Mouse (Mus musculus) regulatory T cell (primary cell): ENCODE measurements around the gene Lcp1.

ENCODE experiments used
- in situ Hi-C: fragments of 300-600 bp; cut with MboI, MseI; formaldehyde crosslinking; loops from one replicate; pipeline ENCODE4 v1.15.1; 2025; ENCODE audit warnings: high pct_unique_total_duplicates

The Lcp1 gene

GRCm38 (mm10) chr14:75176425-75177045 is 45.6 kb downstream of the Lcp1 start:
- in situ Hi-C loops, result no loop called here

GRCm38 (mm10) chr14:75177400-75177799 is 46.5 kb downstream of the Lcp1 start:
- in situ Hi-C loops, result no loop called here

DNA sequence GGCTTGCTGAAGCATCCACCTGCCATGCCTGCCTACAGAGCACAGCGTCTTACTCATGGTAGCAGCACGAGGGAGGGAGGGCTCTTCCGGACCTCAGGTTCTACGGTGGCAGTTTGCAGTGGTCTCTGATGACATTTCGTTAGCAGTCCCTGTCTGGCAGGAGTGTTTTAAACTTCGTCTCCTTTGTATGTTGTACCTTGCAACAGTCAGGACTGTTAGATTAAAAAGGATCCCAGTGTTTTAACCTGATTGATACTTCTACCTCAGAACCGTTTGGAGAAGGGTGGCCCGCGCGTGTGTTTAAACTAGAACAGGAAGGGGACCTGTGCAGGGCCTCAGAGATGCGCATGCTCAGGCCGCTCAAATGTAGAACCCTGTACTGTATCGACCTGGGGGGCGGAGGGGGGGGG is 47.5 kb downstream of the Lcp1 start:
- in situ Hi-C loops, result no loop called here

GRCm38 (mm10) chr14:75178801-75179211 is 47.9 kb downstream of the Lcp1 start:
- in situ Hi-C loops, result no loop called here

DNA sequence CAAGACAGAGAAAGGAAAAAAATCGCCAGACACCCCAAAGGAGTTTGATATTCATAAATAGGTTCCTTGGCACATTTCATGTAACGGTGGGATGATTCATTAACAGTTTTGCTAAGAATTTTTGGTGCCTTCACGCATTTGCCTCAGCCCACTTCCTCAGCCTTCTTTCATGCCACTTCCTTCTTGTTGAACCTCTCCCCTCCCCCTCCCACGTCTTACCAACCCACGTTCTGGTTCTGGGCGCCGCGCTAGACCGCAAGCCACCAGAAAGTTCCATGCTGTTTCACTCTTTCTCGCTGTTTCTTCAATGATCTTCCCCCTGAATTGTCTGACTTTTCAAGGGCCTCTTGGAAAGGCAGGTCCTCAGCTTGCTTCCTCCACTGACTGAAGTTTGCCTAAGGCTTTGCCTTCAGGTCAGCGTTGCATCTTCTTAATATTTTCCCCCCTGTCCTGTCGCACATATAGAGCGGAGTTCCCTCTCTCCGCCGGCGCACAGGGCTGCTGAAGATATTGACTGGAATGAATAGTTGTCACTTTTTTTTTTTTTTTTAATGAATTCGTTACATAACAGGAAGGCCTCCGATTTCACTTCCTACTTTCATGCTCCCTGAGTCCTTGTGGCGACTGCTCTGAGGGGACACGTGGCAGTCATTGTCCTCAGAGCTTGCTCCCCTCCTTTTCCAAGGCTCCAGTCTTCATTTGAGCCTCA is 48.5 kb downstream of the Lcp1 start:
- in situ Hi-C loops, result no loop called here

DNA sequence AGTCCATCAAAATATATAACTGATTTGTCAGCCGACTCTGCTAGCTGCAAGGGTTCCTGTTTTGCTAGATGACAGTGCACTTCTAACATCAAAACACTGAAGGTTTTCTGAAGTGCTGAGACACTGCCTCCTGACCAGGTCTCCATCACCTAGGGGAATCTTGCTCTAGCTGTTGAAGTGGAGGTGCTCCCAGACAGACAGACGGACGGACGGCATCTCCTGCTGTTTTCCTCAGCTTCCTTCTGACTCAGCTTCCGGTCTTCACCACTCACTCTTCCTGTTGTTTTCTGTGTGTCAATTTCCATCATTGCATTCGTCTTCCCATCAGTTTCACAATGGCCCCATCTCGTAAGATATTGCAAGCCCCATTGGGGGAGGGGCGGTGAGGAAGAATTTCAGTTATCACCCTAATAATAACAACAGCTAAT is 49.7 kb downstream of the Lcp1 start:
- in situ Hi-C loops, result loop anchor here (5.0 to 10.0 kb wide), 2 partner anchors 256 to 262 kb away; no protein-coding TSS in a partner anchor

DNA sequence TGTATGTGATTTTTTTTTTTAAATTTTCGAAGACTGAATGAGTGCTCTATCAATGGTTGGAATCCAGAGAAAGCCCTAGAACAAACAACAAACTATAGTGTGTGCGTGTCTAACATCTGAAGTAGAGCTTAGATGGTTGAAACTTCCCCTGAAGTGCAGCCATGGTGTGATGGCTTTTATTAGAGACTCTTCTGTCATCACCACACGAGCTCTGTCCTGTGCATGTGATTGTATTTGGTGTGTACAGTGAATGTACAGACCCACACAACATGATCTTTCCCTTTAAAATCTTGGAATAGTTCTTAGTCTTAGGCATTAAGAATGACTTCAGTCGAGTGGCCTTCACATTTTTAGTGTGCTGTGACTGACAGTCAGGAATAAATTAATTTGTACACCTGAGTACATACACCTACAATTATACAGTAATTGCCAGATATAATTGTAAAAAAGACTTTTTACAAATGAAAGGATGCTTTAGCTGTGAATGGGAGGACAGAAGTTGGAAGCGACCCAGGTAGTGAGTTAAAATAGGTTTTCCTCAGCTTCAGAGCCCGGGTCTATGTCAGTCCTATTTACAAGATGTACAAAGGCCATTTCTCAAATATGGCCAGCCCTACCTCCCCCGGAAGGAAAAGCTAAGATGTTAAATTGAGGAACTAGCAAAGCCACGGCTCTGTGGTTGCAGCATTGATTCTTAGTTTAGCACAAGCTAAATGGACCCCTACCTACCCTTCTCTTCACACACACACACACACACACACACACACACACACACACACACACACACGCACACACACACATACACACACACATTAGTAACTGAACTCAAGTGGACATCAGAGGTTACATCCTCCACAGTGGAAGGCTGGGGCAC is 50.4 kb downstream of the Lcp1 start:
- in situ Hi-C loops, result loop anchor here (5.0 to 10.0 kb wide), 2 partner anchors 256 to 261 kb away; no protein-coding TSS in a partner anchor

- in situ Hi-C loops, result loop anchor here (5.0 to 10.0 kb wide), 2 partner anchors 258 to 260 kb away; no protein-coding TSS in a partner anchor
Measured at GRCm38 (mm10) chr14:75182378-75182777, 51.5 kb downstream of the Lcp1 start.

- in situ Hi-C loops, result loop anchor here (5.0 to 10.0 kb wide), 2 partner anchors 258 to 259 kb away; no protein-coding TSS in a partner anchor
Measured at GRCm38 (mm10) chr14:75182831-75183230, 51.9 kb downstream of the Lcp1 start.

DNA sequence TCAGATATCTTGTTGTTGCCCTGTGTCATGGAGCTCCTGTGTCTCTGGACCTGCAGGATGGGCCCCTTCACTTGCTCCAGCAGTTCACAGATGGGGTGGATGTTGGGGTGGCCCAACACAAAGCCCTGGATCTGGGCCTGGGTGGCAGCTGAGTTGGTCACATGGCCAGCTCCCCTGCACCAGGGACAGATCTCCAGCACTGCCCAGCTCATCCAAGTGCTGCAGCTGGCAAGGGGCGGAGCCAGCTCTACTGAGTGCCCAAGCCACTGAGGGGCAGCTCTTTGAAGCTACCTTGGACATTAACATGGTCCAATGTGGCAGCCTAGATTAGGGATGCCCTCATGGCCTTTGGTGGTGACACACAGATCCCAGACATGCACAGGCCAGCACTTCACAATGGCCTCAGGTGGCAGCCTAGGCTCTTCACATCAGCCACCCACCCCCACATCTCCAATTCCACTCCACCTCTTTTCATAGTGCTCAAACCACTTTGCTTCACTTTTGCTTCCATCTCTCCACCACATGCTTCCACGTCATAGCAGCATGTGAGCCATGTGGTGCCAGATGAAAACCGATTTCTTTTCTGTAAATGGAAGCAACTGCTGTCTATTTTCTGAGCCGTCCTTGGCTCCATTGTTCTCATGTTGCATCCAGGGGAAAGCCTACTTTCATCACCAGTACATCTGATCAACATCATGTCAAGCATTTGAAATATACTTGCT is 53.3 kb downstream of the Lcp1 start:
- in situ Hi-C loops, result loop anchor here (5.0 to 10.0 kb wide), 2 partner anchors 258 to 259 kb away; no protein-coding TSS in a partner anchor

GRCm38 (mm10) chr14:75185796-75186594 is 55.1 kb downstream of the Lcp1 start:
- in situ Hi-C loops, result loop anchor here (10.0 kb wide), 1 partner anchor 261 kb away; no protein-coding TSS in a partner anchor

DNA sequence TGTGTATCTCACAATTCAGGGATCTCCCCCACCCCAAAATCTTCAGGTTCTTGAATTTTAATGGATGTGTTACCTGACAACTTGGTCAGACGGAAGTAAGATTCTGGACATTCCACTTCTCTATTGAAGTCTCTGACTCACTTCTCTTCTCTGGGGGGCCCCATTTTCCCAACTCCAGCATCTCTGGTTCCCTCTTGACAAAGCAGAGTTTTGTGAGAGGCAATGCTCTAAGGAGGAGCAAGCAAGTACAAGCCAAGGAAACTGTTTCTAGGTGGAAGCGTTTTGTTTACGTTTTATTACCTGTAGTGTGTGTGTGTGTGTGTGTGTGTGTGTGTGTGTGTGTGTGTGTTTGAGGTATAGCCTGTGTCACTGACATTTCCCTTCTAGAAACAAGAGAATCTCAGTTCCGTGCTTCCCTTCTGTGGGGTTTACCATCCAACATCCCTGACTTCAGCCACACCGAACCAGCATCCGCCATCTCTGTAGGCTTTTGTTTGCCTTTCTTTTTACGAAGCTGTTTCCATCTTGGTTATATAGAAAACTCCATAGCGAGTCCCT is 56.0 kb downstream of the Lcp1 start:
- in situ Hi-C loops, result loop anchor here (10.0 kb wide), 1 partner anchor 262 kb away; no protein-coding TSS in a partner anchor

GRCm38 (mm10) chr14:75188521-75188920 is 57.6 kb downstream of the Lcp1 start:
- in situ Hi-C loops, result loop anchor here (10.0 kb wide), 1 partner anchor 264 kb away; no protein-coding TSS in a partner anchor

DNA sequence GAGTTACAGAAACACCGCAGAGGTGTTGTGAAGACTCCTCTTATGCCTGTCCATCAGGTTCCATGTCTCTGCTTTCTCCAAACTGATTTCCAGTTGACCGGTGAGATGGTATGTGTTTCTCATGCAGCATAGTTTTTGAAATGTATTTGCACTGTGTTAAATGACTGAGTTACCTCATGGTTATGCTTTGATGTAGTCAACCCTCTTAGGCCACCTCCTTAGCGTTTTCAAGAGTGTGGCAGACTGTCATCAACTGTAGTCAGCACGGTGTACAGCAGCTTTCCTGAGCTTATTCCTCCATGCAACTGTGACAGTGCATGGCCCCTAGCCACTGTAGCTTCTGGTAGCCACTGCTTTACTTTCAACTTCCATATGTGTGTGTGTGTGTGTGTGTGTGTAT is 58.1 kb downstream of the Lcp1 start:
- in situ Hi-C loops, result loop anchor here (10.0 kb wide), 1 partner anchor 264 kb away; no protein-coding TSS in a partner anchor

- in situ Hi-C loops, result loop anchor here (5.0 kb wide), 1 partner anchor 133 kb away; no protein-coding TSS in a partner anchor
Measured at GRCm38 (mm10) chr14:75190683-75191082, 59.8 kb downstream of the Lcp1 start.

- in situ Hi-C loops, result loop anchor here (5.0 kb wide), 1 partner anchor 135 kb away; no protein-coding TSS in a partner anchor
Measured at GRCm38 (mm10) chr14:75192427-75192826, 61.5 kb downstream of the Lcp1 start.

DNA sequence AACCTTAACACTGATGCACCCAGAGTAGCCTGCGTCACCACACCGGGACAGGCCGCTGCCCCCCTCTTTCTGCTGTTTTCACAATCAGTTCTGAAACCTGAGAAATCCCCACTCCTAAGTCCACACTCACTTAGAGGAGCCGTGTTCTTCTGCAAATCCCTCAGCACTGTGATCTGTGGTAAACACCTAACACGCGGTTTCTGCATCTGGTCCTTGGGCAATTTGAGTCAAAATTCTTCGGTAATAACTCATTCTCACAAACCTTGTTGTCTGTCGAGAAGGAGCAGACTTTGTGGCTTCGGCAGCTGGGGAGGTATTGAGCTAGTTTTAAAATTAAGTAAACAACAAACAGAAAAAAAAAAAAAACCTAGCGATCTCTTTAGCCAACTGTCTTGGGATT is 62.0 kb downstream of the Lcp1 start:
- in situ Hi-C loops, result loop anchor here (5.0 kb wide), 1 partner anchor 136 kb away; no protein-coding TSS in a partner anchor

- in situ Hi-C loops, result no loop called here
Measured at GRCm38 (mm10) chr14:75195530-75195929, 64.6 kb downstream of the Lcp1 start.

DNA sequence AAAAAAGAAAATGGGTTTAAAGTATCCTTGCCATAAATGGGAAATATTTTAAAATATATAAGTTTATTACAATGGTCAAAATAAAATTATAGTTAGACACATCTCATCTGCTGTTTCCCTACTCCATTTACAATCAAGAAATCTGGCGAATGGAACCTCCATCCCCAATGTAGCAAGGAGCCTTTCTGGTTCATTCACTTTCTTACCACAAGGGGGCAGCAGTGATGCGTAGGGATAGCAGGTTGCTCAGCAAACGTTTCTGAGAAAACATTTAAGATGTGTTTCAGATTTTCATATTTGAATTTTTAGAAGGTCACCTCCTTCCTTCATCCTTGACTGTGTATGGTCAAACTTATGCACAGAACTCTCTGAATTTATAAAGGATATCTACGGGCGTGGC is 66.1 kb downstream of the Lcp1 start:
- in situ Hi-C loops, result no loop called here
